Mouse (Mus musculus): Measurements from ENCODE around the gene AI464131. TPM values are rescaled to one million over a fixed set of nuclear protein-coding genes. Genes with fewer than 3 reads are reported as not detected.

AI464131 gene
- polyA plus RNA-seq, 1 experiment from 2014 or later: 3.2 TPM

GRCm38 (mm10) chr4:41526553-41526952, 23.7 kb upstream of the AI464131 start:
- ATAC-seq (replicated peaks; ENCODE audit: extremely low read depth, insufficient read depth, low FRiP score): no peak
- Histone ChIP-seq H3K36me3 (ENCODE audit: control insufficient read depth, insufficient read depth) (no peaks in the 10 kb centered on the region), H3K27ac (ENCODE audit: low read length) (no peak overlapping the region), H3K27me3 (ENCODE audit: control insufficient read depth, insufficient read depth, low read length) (peaks cover 4% of the 10 kb centered on the region), H3K9ac (ENCODE audit: low read length) (no peak overlapping the region), H3K4me2 (ENCODE audit: low read depth, low read length) (no peak overlapping the region), H3K9me3 (replicated peaks; ENCODE audit: control insufficient read depth, low read length) (no peaks in the 10 kb centered on the region), H3K4me1 (ENCODE audit: control insufficient read depth, insufficient read depth, low read length) (peaks cover 11% of the 10 kb centered on the region; the same call in 1 of the 2 replicates), H3K4me3 (ENCODE audit: low read length) (no peak overlapping the region)
- WGBS: 61% methylated on average over 7 of the region's 7 CpGs

GRCm38 (mm10) chr4:41524829-41525228, 22.0 kb upstream of the AI464131 start:
- H3K27me3 ChIP-seq (ENCODE audit: control insufficient read depth, insufficient read depth, low read length): peaks cover 4% of the 10 kb centered on the region
- H3K27ac ChIP-seq (ENCODE audit: low read length): no peak overlapping the region
- no peak for ATAC-seq (replicated peaks; ENCODE audit: extremely low read depth, insufficient read depth, low FRiP score)
- no peak overlapping the region for H3K4me2 ChIP-seq (ENCODE audit: low read depth, low read length)
- no peak overlapping the region for H3K9ac ChIP-seq (ENCODE audit: low read length)
- H3K36me3 ChIP-seq (ENCODE audit: control insufficient read depth, insufficient read depth): no peaks in the 10 kb centered on the region
- no peak overlapping the region for H3K4me3 ChIP-seq (ENCODE audit: low read length)
- peaks cover 11% of the 10 kb centered on the region; the same call in 1 of the 2 replicates for H3K4me1 ChIP-seq (ENCODE audit: control insufficient read depth, insufficient read depth, low read length)
- WGBS: 60% methylated on average over 9 of the region's 9 CpGs
- no peaks in the 10 kb centered on the region for H3K9me3 ChIP-seq (replicated peaks; ENCODE audit: control insufficient read depth, low read length)

GRCm38 (mm10) chr4:41523839-41524238, 21.0 kb upstream of the AI464131 start:
- no peak for ATAC-seq (replicated peaks; ENCODE audit: extremely low read depth, insufficient read depth, low FRiP score)
- WGBS: 63% methylated on average over 7 of the region's 7 CpGs
- no peak overlapping the region for H3K9ac ChIP-seq (ENCODE audit: low read length)
- no peak overlapping the region for H3K4me2 ChIP-seq (ENCODE audit: low read depth, low read length)
- H3K4me1 ChIP-seq (ENCODE audit: control insufficient read depth, insufficient read depth, low read length): peaks cover 11% of the 10 kb centered on the region; the same call in 1 of the 2 replicates
- no peak overlapping the region for H3K27ac ChIP-seq (ENCODE audit: low read length)
- H3K9me3 ChIP-seq (replicated peaks; ENCODE audit: control insufficient read depth, low read length): no peaks in the 10 kb centered on the region
- H3K4me3 ChIP-seq (ENCODE audit: low read length): no peak overlapping the region
- H3K27me3 ChIP-seq (ENCODE audit: control insufficient read depth, insufficient read depth, low read length): peaks cover 4% of the 10 kb centered on the region
- no peaks in the 10 kb centered on the region for H3K36me3 ChIP-seq (ENCODE audit: control insufficient read depth, insufficient read depth)

GRCm38 (mm10) chr4:41522788-41523187, 19.9 kb upstream of the AI464131 start:
- no peak for ATAC-seq (replicated peaks; ENCODE audit: extremely low read depth, insufficient read depth, low FRiP score)
- no peaks in the 10 kb centered on the region for H3K36me3 ChIP-seq (ENCODE audit: control insufficient read depth, insufficient read depth)
- 52% methylated on average over 5 of the region's 5 CpGs for WGBS
- H3K4me3 ChIP-seq (ENCODE audit: low read length): no peak overlapping the region
- H3K9ac ChIP-seq (ENCODE audit: low read length): no peak overlapping the region
- H3K4me1 ChIP-seq (ENCODE audit: control insufficient read depth, insufficient read depth, low read length): 0 out of 2 replicates have a peak, but pooled peaks cover 2% of the 10 kb centered on the region
- H3K27ac ChIP-seq (ENCODE audit: low read length): no peak overlapping the region
- no peak overlapping the region for H3K4me2 ChIP-seq (ENCODE audit: low read depth, low read length)
- no peaks in the 10 kb centered on the region for H3K9me3 ChIP-seq (replicated peaks; ENCODE audit: control insufficient read depth, low read length)
- peaks cover 4% of the 10 kb centered on the region for H3K27me3 ChIP-seq (ENCODE audit: control insufficient read depth, insufficient read depth, low read length)

- H3K4me3 ChIP-seq (ENCODE audit: low read length): no peak overlapping the region
- H3K4me1 ChIP-seq (ENCODE audit: control insufficient read depth, insufficient read depth, low read length): no peaks in the 10 kb centered on the region
- no peaks in the 10 kb centered on the region for H3K36me3 ChIP-seq (ENCODE audit: control insufficient read depth, insufficient read depth)
- WGBS: 77% methylated on average over 6 of the region's 6 CpGs
- H3K9ac ChIP-seq (ENCODE audit: low read length): no peak overlapping the region
- H3K4me2 ChIP-seq (ENCODE audit: low read depth, low read length): no peak overlapping the region
- no peak for ATAC-seq (replicated peaks; ENCODE audit: extremely low read depth, insufficient read depth, low FRiP score)
- H3K27me3 ChIP-seq (ENCODE audit: control insufficient read depth, insufficient read depth, low read length): peaks cover 4% of the 10 kb centered on the region
- H3K27ac ChIP-seq (ENCODE audit: low read length): no peak overlapping the region
- no peaks in the 10 kb centered on the region for H3K9me3 ChIP-seq (replicated peaks; ENCODE audit: control insufficient read depth, low read length)
Measured at GRCm38 (mm10) chr4:41522136-41522535, 19.3 kb upstream of the AI464131 start.

GRCm38 (mm10) chr4:41520641-41521040, 17.8 kb upstream of the AI464131 start:
- H3K27me3 ChIP-seq (ENCODE audit: control insufficient read depth, insufficient read depth, low read length): peaks cover 4% of the 10 kb centered on the region
- H3K4me2 ChIP-seq (ENCODE audit: low read depth, low read length): no peak overlapping the region
- H3K36me3 ChIP-seq (ENCODE audit: control insufficient read depth, insufficient read depth): no peaks in the 10 kb centered on the region
- H3K4me1 ChIP-seq (ENCODE audit: control insufficient read depth, insufficient read depth, low read length): no peaks in the 10 kb centered on the region
- H3K9me3 ChIP-seq (replicated peaks; ENCODE audit: control insufficient read depth, low read length): no peaks in the 10 kb centered on the region
- ATAC-seq (replicated peaks; ENCODE audit: extremely low read depth, insufficient read depth, low FRiP score): no peak
- H3K4me3 ChIP-seq (ENCODE audit: low read length): no peak overlapping the region
- H3K27ac ChIP-seq (ENCODE audit: low read length): no peak overlapping the region
- 41% methylated on average over 14 of the region's 14 CpGs for WGBS
- no peak overlapping the region for H3K9ac ChIP-seq (ENCODE audit: low read length)

GRCm38 (mm10) chr4:41519195-41519594, 16.3 kb upstream of the AI464131 start:
- ATAC-seq (replicated peaks; ENCODE audit: extremely low read depth, insufficient read depth, low FRiP score): no peak
- Histone ChIP-seq H3K27ac (ENCODE audit: low read length) (no peak overlapping the region), H3K4me1 (ENCODE audit: control insufficient read depth, insufficient read depth, low read length) (no peaks in the 10 kb centered on the region), H3K9me3 (replicated peaks; ENCODE audit: control insufficient read depth, low read length) (no peaks in the 10 kb centered on the region), H3K4me2 (ENCODE audit: low read depth, low read length) (no peak overlapping the region), H3K9ac (ENCODE audit: low read length) (no peak overlapping the region), H3K27me3 (ENCODE audit: control insufficient read depth, insufficient read depth, low read length) (peaks cover 4% of the 10 kb centered on the region), H3K36me3 (ENCODE audit: control insufficient read depth, insufficient read depth) (no peaks in the 10 kb centered on the region), H3K4me3 (ENCODE audit: low read length) (no peak overlapping the region)
- 93% methylated on average over 5 of the region's 5 CpGs for WGBS

GRCm38 (mm10) chr4:41518349-41518748, 15.5 kb upstream of the AI464131 start:
- no peak for ATAC-seq (replicated peaks; ENCODE audit: extremely low read depth, insufficient read depth, low FRiP score)
- no peaks in the 10 kb centered on the region for H3K9me3 ChIP-seq (replicated peaks; ENCODE audit: control insufficient read depth, low read length)
- no peak overlapping the region for H3K4me2 ChIP-seq (ENCODE audit: low read depth, low read length)
- WGBS: 70% methylated on average over 7 of the region's 7 CpGs
- no peak overlapping the region for H3K9ac ChIP-seq (ENCODE audit: low read length)
- H3K36me3 ChIP-seq (ENCODE audit: control insufficient read depth, insufficient read depth): no peaks in the 10 kb centered on the region
- H3K27me3 ChIP-seq (ENCODE audit: control insufficient read depth, insufficient read depth, low read length): peaks cover 4% of the 10 kb centered on the region
- no peaks in the 10 kb centered on the region for H3K4me1 ChIP-seq (ENCODE audit: control insufficient read depth, insufficient read depth, low read length)
- no peak overlapping the region for H3K27ac ChIP-seq (ENCODE audit: low read length)
- H3K4me3 ChIP-seq (ENCODE audit: low read length): no peak overlapping the region

- Histone ChIP-seq H3K36me3 (ENCODE audit: control insufficient read depth, insufficient read depth) (no peaks in the 10 kb centered on the region), H3K4me2 (ENCODE audit: low read depth, low read length) (no peak within 1 kb of the TSS), H3K9me3 (replicated peaks; ENCODE audit: control insufficient read depth, low read length) (no peaks in the 10 kb centered on the region), H3K4me1 (ENCODE audit: control insufficient read depth, insufficient read depth, low read length) (no peaks in the 10 kb centered on the region), H3K9ac (ENCODE audit: low read length) (no peak within 1 kb of the TSS), H3K27ac (ENCODE audit: low read length) (no peak within 1 kb of the TSS), H3K27me3 (ENCODE audit: control insufficient read depth, insufficient read depth, low read length) (peaks cover 3% of the 10 kb centered on the region), H3K4me3 (ENCODE audit: low read length) (no peak within 1 kb of the TSS)
- no peak for ATAC-seq (replicated peaks; ENCODE audit: extremely low read depth, insufficient read depth, low FRiP score)
- WGBS: 71% methylated on average over 2 of the region's 2 CpGs
Measured at GRCm38 (mm10) chr4:41517233-41517632, 14.4 kb upstream of the AI464131 start, which contains the start of gene 1110017D15Rik. 1110017D15Rik (minus strand) TSS chr4:41517333.
